Mouse (Mus musculus): ENCODE measurements around the gene Grk5.

DNA sequence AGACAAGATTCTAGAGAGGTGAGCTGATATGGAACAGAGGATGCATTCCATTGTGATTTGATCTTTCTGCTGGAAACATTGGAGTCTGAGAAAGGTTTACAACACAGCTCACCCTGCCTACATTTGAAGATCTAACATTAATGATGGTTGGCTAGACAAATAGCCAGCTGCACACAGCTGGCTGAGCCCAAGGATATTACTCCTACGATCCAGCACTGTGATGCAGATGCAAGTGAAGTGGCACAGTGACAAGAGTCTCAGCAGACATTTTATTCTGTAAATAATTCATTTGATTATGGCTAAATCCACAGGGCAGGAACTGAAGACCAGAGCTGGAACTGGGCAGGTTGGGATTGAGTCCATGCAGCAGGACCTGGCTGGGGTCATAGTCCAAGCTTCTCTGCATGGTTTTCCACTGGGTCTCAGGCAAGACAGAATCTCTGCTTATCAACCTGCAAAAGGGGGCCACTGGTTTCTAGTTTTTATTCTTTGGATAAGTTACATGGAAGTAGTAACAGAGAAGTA is 70.2 kb downstream of the Grk5 start:
- no peak for TF ChIP-seq POLR2A (IDR thresholded peaks at IDR 0.05; ENCODE audit: insufficient read depth, low read length)
- TF ChIP-seq CTCF (IDR thresholded peaks at IDR 0.05; ENCODE audit: low read depth, low read length), result no peak
- TF ChIP-seq EP300 (IDR thresholded peaks at IDR 0.05; ENCODE audit: insufficient read depth, low read depth, low read length), result no peak
